Mouse (Mus musculus) urinary bladder, postnatal 25 days (tissue): ENCODE data around the gene Nadk2.

Experiments
- DNase-seq: peaks from one replicate; pipeline ENCODE4 v3.0.0; 2022; ENCODE audit warnings: low spot score

The Nadk2 gene

GRCm38 (mm10) chr15:9087895-9088682 is 17.0 kb downstream of the Nadk2 start:
- DNase-seq, result no peak

GRCm38 (mm10) chr15:9088683-9089072 is 17.6 kb downstream of the Nadk2 start:
- no peak for DNase-seq

GRCm38 (mm10) chr15:9089136-9089720 is 18.2 kb downstream of the Nadk2 start:
- DNase-seq, result no peak

- no peak for DNase-seq
Measured at GRCm38 (mm10) chr15:9090662-9091061, 19.6 kb downstream of the Nadk2 start.

GRCm38 (mm10) chr15:9093598-9094365 is 22.7 kb downstream of the Nadk2 start:
- DNase-seq, result no peak

- no peak for DNase-seq
Measured at GRCm38 (mm10) chr15:9094366-9094750, 23.3 kb downstream of the Nadk2 start.

GRCm38 (mm10) chr15:9096865-9097264 is 25.8 kb downstream of the Nadk2 start:
- DNase-seq, result no peak

- no peak for DNase-seq
Measured at GRCm38 (mm10) chr15:9100446-9101077, 29.5 kb downstream of the Nadk2 start.

GRCm38 (mm10) chr15:9106303-9107074 is 35.4 kb downstream of the Nadk2 start:
- DNase-seq, result no peak

GRCm38 (mm10) chr15:9110526-9111347 is 39.7 kb downstream of the Nadk2 start:
- no peak for DNase-seq

GRCm38 (mm10) chr15:9111648-9112047 is 40.6 kb downstream of the Nadk2 start:
- DNase-seq, result no peak

GRCm38 (mm10) chr15:9113556-9113955 is 42.5 kb downstream of the Nadk2 start:
- DNase-seq, result no peak

GRCm38 (mm10) chr15:9114131-9114530 is 43.1 kb downstream of the Nadk2 start:
- no peak for DNase-seq

- DNase-seq, result no peak
Measured at GRCm38 (mm10) chr15:9114599-9114998, 43.5 kb downstream of the Nadk2 start.

- DNase-seq, result no peak
Measured at GRCm38 (mm10) chr15:9118852-9119251, 47.8 kb downstream of the Nadk2 start.

- peak; percentile 36 for DNase-seq
Measured at GRCm38 (mm10) chr15:9120081-9120480, 49.0 kb downstream of the Nadk2 start.

GRCm38 (mm10) chr15:9122989-9123388 is 51.9 kb downstream of the Nadk2 start:
- DNase-seq, result no peak

- no peak for DNase-seq
Measured at GRCm38 (mm10) chr15:9124856-9125255, 53.8 kb downstream of the Nadk2 start.

- no peak for DNase-seq
Measured at GRCm38 (mm10) chr15:9127051-9127791, 56.2 kb downstream of the Nadk2 start.
